Mouse (Mus musculus): ENCODE results near the gene Helt.

DNA sequence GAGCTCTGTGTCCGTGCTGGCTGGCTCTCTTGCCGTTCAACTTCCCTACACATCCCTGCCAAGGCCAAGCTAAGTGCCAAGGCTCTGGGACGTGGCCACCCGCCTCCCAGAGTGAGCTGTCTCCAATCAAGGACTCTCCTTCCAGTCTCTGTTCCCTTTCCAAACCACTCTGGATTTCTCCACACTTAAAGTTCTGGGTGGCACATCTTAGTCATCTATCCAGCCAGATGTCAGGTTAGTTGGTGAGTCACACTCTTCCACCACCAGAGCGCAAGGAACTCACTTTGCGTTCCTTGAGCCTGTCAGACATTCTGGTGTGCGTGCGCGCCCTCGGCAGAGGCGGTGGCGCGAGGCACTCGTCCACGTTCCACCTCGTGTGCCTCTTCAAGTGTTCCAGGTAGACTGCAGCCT lies 725 bp downstream of the Helt start:
- TF ChIP-seq CHD2 (IDR thresholded peaks at IDR 0.05; ENCODE audit: low read length) (no peak), SIN3A (IDR thresholded peaks at IDR 0.05; ENCODE audit: low read length) (no peak)

All from CH12.LX (cell line).